Mouse (Mus musculus) cerebellum, postnatal 25 days (tissue): Measurements from ENCODE around the gene Mrps24.

Source experiments
- DNase-seq, 2 experiments: peaks; one replicate each; pipeline ENCODE4 v3.0.0; 2021; ENCODE audit warnings: mixed read lengths in 2 of 2

The Mrps24 gene

GRCm38 (mm10) chr11:5715630-5716105, at the start of gene Mrps24:
TSS of gene Mrps24 (minus strand) at chr11:5715680.
- DNase-seq: no peak

GRCm38 (mm10) chr11:5762633-5762982, 47.1 kb upstream of the Mrps24 start:
- DNase-seq: no peak

DNA sequence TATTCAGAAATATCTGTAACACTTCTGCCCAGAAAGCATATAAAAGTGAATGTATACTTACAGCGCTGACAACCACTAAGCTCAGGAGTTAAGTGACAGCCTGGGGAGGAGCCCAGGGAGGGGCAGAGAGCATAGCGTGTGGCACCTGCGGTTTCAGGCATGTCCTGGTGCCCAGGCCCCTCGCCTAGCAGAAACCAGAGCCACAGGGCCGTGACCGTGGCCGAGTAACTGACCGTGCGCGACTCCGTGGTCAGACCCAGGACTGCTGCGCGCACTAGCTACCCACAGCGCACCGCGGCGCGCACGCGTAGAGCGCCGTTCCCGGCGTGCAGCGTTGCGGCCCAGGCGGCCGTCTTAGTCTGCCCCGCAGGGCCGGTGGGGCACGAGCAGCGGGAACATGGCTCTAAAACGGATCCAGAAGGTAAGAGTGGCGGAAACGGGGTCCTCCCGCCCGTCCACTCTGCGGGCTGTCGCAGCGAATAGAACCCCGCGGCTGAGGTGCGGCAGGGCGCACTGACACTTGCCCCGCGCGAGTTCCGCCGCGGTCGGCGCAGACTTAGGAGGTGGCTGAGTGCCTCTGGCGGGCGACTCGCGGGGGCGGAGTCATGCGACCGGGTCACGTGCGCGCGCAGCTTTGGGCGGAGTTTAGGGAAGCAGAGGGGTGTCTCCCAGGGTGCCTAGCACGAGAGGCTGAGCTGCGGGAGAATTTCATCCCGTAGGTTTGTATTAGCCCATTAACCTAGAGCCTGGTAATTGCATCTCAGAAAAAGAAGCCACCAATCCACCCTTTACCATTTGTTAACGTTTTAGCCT, 46.5 kb upstream of the Mrps24 start, which contains the start of gene Urgcp:
Gene Urgcp (minus strand): TSS at position 557 of the 813 bp plus-strand sequence.
- peak; percentile 96 to 97 for DNase-seq

GRCm38 (mm10) chr11:5753755-5754154, 38.3 kb upstream of the Mrps24 start:
- no peak for DNase-seq

DNA sequence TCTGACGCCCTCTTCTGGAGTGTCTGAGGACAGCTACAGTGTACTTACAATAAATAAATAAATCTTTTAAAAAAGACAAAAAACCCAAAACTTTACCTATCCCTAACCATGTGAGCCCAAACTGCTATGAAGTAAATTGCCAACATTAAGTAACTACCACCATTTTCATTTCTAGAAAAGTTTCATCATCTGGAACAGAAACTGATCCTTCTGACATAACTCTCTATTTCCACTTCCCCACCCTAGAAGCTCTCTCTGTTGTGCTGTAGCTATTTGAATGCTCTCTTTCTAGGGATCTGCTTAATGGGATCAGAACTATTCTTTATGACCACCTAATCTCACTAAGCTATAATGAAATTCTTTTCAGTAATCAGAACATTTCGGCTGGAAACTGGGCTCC, 29.5 kb upstream of the Mrps24 start:
- no peak for DNase-seq

DNA sequence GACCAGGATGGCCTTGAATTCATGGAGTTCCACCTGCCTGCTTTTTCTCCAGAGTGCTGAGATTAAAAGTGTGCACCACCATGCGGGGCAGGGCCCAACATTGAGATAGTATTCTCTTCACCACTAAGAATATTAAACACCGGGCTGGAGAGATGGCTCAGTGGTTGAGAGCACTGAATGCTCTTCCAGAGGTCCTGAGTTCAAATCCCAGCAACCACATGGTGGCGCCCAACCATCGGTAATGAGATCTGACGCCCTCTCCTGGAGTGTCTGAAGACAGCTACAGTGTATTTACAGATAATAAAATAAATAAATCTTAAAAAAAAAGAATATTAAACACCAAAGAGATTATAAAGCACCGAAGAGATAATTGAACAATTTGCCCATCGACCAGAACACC, 26.6 kb upstream of the Mrps24 start:
- DNase-seq: peak in 1 of 2 experiments; percentile 59

DNA sequence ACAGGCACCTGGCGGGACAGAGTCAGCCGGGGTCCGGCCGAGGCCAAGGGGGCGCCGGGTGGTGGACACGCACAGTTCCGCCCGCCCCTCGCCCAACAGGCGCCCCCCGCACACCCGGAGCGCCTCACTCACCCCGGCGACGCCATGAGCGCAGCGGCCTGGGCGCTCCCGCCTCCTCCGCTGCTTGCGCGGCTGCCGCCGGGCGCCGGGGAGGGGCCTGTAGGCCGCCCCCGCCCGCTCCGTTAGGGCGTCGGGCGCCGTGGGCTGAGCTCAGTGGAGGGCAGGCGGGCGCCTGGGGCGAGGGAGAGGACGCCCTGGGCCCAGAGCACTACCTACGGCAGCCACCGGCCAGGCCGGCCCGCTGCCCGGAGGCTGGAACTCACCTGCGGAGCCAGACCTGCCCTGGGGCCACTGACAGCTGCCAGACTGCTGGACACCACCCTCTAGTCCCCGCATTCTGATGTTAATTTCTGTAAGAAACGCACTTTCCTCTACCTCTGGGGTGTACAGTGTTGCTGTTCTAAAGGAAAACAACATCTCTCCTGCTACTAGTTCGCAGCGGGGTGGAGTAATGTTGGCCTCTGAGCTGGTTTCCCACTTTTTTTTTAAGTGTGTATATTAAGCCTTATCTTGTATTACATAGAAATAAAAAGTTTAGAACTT, 25.6 kb upstream of the Mrps24 start:
- DNase-seq: peak; percentile 82 to 87

GRCm38 (mm10) chr11:5740599-5740964, 25.1 kb upstream of the Mrps24 start:
- DNase-seq: no peak

DNA sequence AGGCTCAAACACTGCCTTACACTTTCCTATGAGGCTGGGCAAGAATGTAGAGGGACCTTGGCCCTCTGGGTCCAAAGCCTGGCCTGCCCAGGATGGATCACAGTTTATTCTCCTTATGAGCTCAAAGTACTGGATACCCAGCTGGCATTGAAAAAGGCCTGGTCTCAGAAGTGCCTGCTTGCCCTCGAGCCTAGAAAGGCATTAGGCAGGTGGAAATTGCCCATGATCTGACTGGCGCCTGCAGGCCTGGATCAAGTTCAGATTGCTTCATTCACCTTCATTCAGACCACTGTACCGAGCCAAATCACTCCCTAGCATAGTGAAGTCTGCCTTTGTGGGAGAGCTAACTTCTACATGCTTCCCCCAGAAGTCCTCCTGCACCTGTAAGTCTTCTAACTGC, 24.4 kb upstream of the Mrps24 start:
- peak in 1 of 2 experiments; percentile 40 for DNase-seq

GRCm38 (mm10) chr11:5738888-5739632, 23.6 kb upstream of the Mrps24 start:
- no peak for DNase-seq

DNA sequence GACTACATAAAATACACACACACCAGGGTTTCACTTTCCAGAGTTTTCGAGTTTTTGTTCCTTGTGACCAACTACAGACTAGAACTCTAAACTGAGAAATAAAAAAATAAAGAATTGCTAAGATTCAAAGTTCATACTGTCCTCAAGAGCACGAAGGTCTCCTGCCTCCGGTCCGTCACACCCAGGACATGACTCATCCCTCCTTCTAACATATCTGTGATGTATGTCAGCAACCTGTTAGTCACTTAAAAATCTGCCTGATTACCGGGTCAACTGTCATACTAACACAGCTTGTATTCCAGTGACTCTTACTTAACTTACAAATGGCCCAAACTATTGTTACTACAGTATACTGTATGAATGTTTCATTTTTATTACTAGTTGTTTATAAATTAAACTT, 21.7 kb upstream of the Mrps24 start:
- no peak for DNase-seq

DNA sequence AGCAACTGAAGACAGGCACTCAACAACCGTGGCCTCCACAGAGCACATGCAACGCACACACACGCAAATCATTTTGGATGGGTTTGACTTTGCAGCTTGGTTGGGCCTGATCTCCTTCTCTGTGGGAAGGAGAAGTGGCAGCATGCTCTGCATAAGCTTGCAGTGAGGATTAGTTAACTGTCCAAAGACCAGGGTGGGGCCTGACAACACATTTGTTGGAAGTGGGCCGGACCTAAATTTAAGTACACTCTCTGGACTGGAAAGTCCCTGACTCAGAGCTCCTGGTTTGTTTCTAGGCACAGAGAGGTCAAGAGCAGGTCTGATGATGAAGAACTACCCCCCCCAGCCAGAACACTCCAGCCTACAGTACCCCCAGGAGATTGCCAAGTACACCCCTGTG, 18.8 kb upstream of the Mrps24 start:
- no peak for DNase-seq

DNA sequence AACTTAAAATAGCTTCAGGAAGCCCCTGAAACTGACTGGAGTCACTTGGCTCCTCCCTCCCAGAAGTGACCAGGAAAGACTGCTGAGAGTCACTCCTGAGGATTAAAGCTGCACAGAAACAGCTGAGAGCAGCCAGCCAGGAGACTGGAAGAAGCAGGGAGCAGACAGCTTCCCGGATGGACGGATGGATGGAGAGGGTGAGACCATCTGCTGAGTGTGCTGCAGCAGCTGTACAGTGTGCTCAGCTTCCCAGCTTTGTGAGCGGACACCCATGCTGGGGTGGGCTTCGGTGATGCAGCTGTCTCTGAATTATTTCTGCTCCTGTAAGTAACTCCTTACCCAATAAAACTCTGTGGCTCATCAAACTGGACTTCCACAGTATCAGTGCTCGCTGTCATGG, 16.9 kb upstream of the Mrps24 start:
- DNase-seq: no peak

DNA sequence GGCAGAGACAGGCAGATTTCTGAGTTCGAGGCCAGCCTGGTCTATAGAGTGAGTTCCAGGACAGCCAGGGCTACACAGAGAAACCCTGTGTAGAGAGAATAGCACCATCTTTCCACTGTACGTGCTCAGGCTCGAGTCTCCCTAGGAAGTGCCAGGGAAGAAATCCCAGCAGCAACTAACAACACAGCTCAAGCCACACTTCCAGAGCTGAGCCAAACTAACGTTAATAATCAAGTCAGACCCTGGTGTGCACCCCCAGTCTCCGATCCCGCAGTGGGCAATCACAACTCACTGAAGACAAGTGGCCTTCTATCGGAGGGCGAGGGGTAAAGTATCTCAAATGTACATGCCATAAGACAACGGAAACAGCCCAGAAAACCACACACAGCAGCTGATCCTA, 14.1 kb upstream of the Mrps24 start:
- DNase-seq: no peak

GRCm38 (mm10) chr11:5718611-5719354, 3.3 kb upstream of the Mrps24 start:
- DNase-seq: no peak

DNA sequence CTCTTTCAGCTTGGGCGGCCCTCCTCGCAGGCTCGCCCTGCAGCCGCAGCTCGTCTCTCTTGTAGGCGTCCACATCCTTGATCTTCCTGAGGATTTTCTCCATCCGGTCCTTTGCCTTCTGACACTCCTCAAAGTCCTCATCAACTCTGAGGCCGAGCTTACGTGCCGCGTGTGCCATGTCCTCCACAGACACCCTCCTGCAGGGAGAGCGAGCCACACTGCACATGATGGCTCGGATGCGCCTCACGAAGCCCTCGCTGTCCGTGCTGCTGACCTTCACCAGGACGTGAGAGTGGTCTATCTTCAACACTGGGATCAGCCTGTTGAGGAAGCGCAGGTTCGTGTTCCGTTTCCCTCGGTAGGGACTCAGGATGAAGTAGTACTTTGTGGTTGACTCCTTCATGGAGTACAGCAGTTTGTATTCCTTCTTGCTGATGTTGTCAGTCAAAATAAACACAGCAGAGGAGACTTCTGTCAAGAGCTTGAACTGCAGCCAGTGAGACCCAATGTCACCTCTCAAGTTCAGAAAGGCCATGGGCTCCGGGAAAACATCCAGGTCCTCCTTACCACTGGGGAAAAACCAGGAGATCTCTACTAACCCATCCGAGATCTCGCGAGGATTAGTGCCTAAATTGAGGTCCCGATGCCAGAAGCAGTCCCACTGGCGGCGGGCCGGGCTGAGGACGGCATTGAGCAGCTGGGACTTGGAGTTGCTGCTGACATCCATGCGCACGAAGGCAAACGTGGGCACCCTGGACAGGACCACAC, 1.6 kb upstream of the Mrps24 start:
- DNase-seq: no peak

DNA sequence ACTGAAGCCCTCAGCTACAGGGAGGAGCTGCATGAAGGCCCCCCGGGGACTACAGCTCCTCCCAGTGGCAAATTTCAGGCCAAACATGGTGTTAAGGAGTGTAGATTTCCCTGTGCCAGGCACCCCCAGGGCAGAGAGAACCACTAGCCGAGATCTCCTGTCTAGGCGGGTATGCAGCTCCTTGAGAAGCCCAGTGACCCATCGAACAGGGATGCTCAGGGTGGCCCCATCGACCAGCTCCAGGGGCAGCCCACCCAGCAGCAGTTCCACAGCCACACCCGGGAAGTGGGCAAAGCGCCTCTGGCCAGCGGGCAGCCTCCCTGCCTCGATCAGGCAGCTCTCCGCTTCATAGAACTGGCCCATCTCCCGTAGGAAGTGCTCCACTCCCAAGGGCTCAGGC, 766 bp upstream of the Mrps24 start:
- no peak for DNase-seq

DNA sequence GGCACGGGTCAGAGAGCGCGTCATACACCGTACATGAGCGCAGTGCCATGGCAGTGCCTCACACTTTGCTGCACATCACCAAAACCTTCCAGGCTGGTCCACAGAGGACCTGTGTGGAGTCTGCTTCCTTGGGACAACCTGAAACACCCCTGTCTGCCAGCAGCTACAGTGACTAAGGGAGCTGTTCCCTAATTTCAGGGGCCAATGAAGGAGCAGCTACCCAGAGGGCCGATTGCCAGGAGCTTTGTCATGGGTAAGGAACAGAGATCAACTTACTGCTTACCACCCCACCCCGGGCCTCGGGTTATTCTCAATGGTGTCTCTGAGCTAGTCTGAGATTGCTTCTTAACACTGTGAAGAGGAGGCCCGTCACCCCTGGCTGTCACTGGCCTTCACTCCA, 301 bp downstream of the Mrps24 start:
- DNase-seq: no peak

GRCm38 (mm10) chr11:5707530-5708353, 7.7 kb downstream of the Mrps24 start:
- DNase-seq: peak; percentile 91 to 96

DNA sequence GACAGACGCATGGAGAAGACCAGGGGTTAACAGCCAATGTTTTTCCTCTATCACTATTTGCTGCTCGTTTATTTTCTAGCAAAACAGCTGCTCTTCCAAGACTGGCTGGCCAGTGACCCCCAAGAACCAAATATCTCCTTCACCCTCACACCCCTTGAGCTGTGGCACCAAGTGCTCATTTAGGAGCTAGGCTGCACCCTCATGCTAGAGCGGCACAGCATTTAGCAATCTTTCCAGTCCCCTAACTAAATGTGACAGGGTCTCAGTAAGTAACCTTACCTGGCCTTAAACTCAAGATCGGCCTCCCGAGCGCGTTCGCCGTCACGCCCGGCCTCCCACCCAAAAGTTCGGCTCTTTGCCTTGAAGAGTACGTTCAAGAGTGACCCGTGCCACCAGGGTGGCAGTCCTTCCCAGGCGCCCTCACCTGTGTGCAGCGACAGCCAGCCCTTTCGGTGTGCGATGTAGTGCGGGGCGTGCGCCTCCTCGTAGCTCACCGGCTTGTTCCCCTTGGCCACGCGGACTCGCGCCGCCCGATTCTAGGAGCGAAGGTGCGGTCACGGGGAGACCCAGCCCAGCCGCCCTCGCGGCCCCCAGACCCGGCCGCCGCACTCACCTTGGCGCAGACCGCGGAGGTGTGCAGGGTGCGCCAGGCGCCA, 8.5 kb downstream of the Mrps24 start:
- no peak for DNase-seq

DNA sequence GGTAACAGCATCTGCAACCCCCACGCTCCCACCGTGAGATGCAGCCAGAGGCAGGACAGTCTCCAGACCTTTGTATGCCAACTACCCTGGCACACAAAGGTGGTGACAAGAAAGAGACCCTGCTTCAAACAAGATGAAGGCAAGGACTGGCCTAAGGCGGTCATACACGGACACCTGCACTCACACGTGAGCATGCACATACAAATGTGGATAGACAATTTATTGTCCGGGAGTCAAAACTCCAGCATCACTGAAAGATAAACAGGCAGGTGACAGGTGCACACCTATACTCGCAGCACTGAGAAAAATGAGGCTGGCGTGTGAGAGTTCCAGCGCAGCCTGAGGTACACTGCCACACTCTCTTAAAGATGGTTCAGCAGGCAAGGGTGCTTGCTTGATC, 9.5 kb downstream of the Mrps24 start:
- DNase-seq: no peak
